Mouse (Mus musculus): ENCODE measurements around the gene Fmo2. TPM values are rescaled to one million over a fixed set of nuclear protein-coding genes. Genes with fewer than 3 reads are reported as not detected.

Fmo2 gene
- polyA plus RNA-seq, 1 experiment, result 2.1 TPM

DNA sequence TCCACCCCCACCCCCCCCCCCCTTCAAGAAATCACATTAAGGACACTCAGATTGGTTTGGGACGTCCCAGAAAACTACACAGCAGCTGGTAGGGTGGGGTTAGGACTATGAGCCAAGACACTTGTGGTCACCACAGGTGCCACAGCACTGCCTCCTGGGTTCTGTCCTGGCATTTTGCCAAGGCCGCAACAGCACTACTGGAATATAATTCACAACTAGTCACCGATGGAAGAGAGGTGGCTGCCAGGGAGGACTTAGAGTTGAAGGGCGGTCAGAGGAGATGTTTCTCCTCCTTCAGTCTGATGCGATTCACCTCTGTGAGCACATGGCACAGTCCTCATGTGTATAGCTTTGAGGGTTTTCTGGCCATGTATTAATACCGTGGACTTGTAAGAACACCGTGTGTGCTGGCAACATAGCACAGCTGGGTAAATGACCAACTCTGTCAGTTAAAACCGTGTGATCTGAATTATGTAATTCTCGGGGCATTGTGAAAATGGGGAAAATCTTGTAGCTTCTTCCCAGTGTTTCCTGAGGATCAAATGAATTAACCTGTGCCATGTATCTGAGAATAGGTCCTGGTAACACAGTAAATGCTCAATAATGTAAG, 38.4 kb downstream of the Fmo2 start:
- H3K36me3 ChIP-seq (ENCODE audit: control insufficient read depth, insufficient read depth, low read length), result no peaks in the 10 kb centered on the region
- 55% methylated on average over 9 of the region's 9 CpGs for WGBS
- no peak overlapping the region for H3K4me3 ChIP-seq (ENCODE audit: control insufficient read depth, insufficient read depth, low read length)
- no peak overlapping the region for H3K27ac ChIP-seq (ENCODE audit: control insufficient read depth, insufficient read depth, low read length)
- TF ChIP-seq POLR2A (IDR thresholded peaks at IDR 0.05; ENCODE audit: control insufficient read depth, extremely low read depth, insufficient read depth, low read length, poor library complexity) (no peak), CTCF (IDR thresholded peaks at IDR 0.05; ENCODE audit: borderline replicate concordance, control insufficient read depth, extremely low read depth, insufficient read depth, low read length, poor library complexity) (no peak)
- no peaks in the 10 kb centered on the region for H3K27me3 ChIP-seq (ENCODE audit: control insufficient read depth, insufficient read depth, low read length)
- DNase-seq, result no peak
- H3K4me1 ChIP-seq (replicated peaks; ENCODE audit: control insufficient read depth, insufficient read depth, low read length), result no peaks in the 10 kb centered on the region

DNA sequence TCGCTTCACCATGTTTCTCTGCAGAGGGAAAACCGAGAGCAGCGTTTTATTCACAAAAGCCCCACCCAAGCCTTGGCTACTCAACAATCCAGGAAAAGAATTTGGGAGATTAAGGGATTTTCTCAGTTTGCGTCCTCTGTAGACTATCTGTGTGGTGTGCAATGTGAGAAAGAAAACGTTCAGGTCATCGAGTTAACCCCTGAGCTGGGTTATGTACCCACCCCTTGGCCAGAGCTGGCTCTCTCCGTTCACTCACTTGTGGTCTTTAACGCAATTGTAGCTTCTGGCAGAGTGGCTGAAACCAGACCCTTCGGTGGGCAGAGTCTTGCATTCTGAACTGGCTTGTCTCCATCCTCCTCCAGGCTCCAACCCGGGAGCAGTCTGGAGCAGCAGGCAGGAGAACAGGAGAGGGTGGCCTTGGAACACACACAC, 39.0 kb downstream of the Fmo2 start:
- no peak overlapping the region for H3K27ac ChIP-seq (ENCODE audit: control insufficient read depth, insufficient read depth, low read length)
- H3K27me3 ChIP-seq (ENCODE audit: control insufficient read depth, insufficient read depth, low read length), result no peaks in the 10 kb centered on the region
- no peaks in the 10 kb centered on the region for H3K4me1 ChIP-seq (replicated peaks; ENCODE audit: control insufficient read depth, insufficient read depth, low read length)
- no peak overlapping the region for H3K4me3 ChIP-seq (ENCODE audit: control insufficient read depth, insufficient read depth, low read length)
- H3K36me3 ChIP-seq (ENCODE audit: control insufficient read depth, insufficient read depth, low read length), result no peaks in the 10 kb centered on the region
- TF ChIP-seq POLR2A (IDR thresholded peaks at IDR 0.05; ENCODE audit: control insufficient read depth, extremely low read depth, insufficient read depth, low read length, poor library complexity), result no peak
- TF ChIP-seq CTCF (IDR thresholded peaks at IDR 0.05; ENCODE audit: borderline replicate concordance, control insufficient read depth, extremely low read depth, insufficient read depth, low read length, poor library complexity), result no peak
- 80% methylated on average over 10 of the region's 10 CpGs for WGBS
- DNase-seq, result no peak

DNA sequence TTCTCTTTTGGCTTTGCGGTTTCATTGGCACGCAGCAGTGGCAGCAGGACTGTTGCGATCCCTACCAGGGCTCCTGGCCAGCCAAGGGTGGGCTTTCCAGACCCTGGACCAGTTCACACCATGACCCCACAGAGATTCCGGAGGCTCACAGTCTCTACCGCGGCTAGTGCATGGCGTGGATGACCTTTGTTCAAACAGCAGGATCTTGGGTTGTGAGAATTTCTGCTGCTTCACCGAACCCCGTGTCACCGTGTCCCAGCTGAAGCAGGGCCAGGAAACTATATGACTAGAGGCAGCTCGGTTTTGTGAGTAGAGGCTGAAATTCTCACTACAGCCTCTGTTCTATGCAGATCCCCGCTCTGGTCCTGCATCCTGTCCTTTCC, 39.8 kb downstream of the Fmo2 start:
- Histone ChIP-seq H3K4me3 (ENCODE audit: control insufficient read depth, insufficient read depth, low read length) (peak overlapping the region; percentile 11; the same call in 1 of the 2 replicates), H3K36me3 (ENCODE audit: control insufficient read depth, insufficient read depth, low read length) (no peaks in the 10 kb centered on the region), H3K4me1 (replicated peaks; ENCODE audit: control insufficient read depth, insufficient read depth, low read length) (no peaks in the 10 kb centered on the region), H3K27ac (ENCODE audit: control insufficient read depth, insufficient read depth, low read length) (no peak overlapping the region; the same call in 1 of the 2 replicates), H3K27me3 (ENCODE audit: control insufficient read depth, insufficient read depth, low read length) (no peaks in the 10 kb centered on the region)
- TF ChIP-seq CTCF (IDR thresholded peaks at IDR 0.05; ENCODE audit: borderline replicate concordance, control insufficient read depth, extremely low read depth, insufficient read depth, low read length, poor library complexity) (no peak), POLR2A (IDR thresholded peaks at IDR 0.05; ENCODE audit: control insufficient read depth, extremely low read depth, insufficient read depth, low read length, poor library complexity) (no peak)
- no peak for DNase-seq
- 75% methylated on average over 12 of the region's 12 CpGs for WGBS

DNA sequence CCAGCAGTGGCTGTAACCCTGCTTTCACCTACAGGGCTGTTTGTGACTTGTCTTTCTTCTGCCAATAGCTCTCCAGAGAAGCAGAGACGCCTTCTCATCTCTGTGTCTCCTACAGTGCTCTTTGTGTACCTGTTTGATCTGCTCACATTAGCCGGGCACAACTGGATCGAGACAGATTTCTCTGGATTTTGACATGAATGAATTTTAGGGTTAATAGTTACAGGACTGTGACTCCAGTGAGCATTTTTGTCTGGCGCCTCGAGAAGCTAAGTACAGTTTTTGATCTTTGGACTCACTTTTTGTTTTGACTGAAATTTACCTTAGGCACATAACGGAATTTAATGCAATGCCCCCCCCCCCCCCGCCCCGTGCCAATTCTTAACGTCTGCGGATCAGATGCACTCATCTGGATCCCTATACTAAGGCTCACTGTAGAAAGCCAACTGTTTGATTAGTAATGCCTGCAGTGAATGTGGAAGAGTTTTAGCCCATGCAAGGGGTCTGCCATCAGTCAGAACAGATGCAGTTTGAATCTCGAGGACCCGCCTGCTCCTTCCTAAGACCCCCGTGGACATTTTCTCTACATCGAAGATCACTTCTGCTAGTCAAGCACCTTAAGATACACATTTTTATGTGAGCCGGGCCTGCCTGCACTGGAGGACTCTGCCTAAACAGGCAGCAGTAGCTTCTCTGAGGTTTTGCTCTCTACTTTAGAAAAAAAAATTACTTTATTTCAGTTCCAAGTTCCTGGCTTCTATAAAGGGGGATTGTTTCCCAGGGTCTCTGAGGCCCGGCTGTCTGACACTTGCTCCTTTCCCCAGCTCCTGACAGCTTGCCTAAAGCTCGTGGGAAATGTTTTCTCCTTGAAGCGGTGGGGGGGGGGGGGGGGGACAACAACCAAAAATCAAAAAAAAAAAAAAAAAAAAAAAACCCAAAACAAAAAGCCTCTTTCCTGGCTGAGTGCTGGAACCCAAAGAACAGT, 40.5 kb downstream of the Fmo2 start:
- 84% methylated on average over 18 of the region's 18 CpGs for WGBS
- no peaks in the 10 kb centered on the region for H3K4me1 ChIP-seq (replicated peaks; ENCODE audit: control insufficient read depth, insufficient read depth, low read length)
- no peaks in the 10 kb centered on the region for H3K36me3 ChIP-seq (ENCODE audit: control insufficient read depth, insufficient read depth, low read length)
- no peak overlapping the region for H3K27ac ChIP-seq (ENCODE audit: control insufficient read depth, insufficient read depth, low read length)
- no peak for TF ChIP-seq CTCF (IDR thresholded peaks at IDR 0.05; ENCODE audit: borderline replicate concordance, control insufficient read depth, extremely low read depth, insufficient read depth, low read length, poor library complexity)
- TF ChIP-seq POLR2A (IDR thresholded peaks at IDR 0.05; ENCODE audit: control insufficient read depth, extremely low read depth, insufficient read depth, low read length, poor library complexity), result no peak
- no peak for DNase-seq
- H3K27me3 ChIP-seq (ENCODE audit: control insufficient read depth, insufficient read depth, low read length), result no peaks in the 10 kb centered on the region
- H3K4me3 ChIP-seq (ENCODE audit: control insufficient read depth, insufficient read depth, low read length), result peak overlapping the region; percentile 11; the same call in 1 of the 2 replicates

DNA sequence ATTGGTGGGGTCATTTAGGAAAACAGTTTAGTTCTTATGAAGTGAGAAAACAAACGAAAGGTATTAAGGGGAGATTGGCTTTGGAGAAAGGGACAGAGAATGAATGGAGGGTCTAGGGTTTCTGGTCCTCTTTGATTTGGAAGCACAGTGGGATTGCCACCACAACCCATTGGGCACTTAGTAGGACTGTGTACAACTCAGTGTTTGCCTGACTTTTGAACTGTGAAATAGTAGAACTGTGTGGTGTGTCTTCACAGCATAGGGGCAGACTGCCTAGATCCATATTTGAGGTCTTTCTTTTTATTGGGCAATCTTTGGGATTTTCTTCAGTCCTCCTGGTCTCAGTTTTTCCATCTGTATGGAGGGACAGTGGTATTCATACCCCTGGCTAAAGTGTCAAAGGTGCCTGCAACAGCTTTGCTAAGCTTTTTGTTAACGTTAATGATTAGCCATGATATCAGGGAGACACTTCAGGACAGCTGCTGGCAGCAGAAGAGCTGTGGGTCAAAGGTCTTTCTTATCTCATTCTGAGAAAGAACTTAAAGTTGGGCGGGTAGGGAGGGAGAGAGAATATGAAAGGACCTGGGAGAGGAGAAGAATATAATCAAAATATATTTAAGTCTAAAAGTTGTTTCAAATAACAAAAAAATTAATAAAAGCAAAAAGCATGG, 44.6 kb downstream of the Fmo2 start:
- 80% methylated on average over 3 of the region's 3 CpGs for WGBS
- Histone ChIP-seq H3K27me3 (ENCODE audit: control insufficient read depth, insufficient read depth, low read length) (no peaks in the 10 kb centered on the region), H3K36me3 (ENCODE audit: control insufficient read depth, insufficient read depth, low read length) (no peaks in the 10 kb centered on the region), H3K4me1 (replicated peaks; ENCODE audit: control insufficient read depth, insufficient read depth, low read length) (no peaks in the 10 kb centered on the region), H3K4me3 (ENCODE audit: control insufficient read depth, insufficient read depth, low read length) (no peak overlapping the region), H3K27ac (ENCODE audit: control insufficient read depth, insufficient read depth, low read length) (no peak overlapping the region)
- TF ChIP-seq CTCF (IDR thresholded peaks at IDR 0.05; ENCODE audit: borderline replicate concordance, control insufficient read depth, extremely low read depth, insufficient read depth, low read length, poor library complexity) (no peak), POLR2A (IDR thresholded peaks at IDR 0.05; ENCODE audit: control insufficient read depth, extremely low read depth, insufficient read depth, low read length, poor library complexity) (no peak)
- DNase-seq, result no peak

DNA sequence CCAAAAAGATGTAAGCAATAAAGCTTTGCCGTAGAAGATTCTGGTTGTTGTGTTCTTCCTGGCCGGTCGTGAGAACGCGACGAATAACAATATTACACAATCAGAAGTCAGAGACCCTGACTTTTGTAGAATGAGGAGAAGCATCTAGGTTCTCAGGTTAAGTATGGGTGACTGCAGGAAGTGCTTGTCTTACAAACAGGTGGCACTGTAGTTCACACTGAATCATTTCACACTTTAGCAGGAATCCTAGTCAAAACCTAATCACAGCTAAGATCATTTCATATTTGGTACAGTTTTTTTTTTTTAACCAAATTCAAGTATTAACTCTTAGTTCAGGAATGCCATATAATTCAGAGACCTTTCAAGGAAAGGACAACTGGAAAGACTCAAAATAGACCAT, 51.0 kb downstream of the Fmo2 start:
- Histone ChIP-seq H3K27ac (ENCODE audit: control insufficient read depth, insufficient read depth, low read length) (no peak overlapping the region), H3K4me3 (ENCODE audit: control insufficient read depth, insufficient read depth, low read length) (no peak overlapping the region), H3K36me3 (ENCODE audit: control insufficient read depth, insufficient read depth, low read length) (no peaks in the 10 kb centered on the region), H3K27me3 (ENCODE audit: control insufficient read depth, insufficient read depth, low read length) (no peaks in the 10 kb centered on the region), H3K4me1 (replicated peaks; ENCODE audit: control insufficient read depth, insufficient read depth, low read length) (no peaks in the 10 kb centered on the region)
- TF ChIP-seq CTCF (IDR thresholded peaks at IDR 0.05; ENCODE audit: borderline replicate concordance, control insufficient read depth, extremely low read depth, insufficient read depth, low read length, poor library complexity), result no peak
- no peak for TF ChIP-seq POLR2A (IDR thresholded peaks at IDR 0.05; ENCODE audit: control insufficient read depth, extremely low read depth, insufficient read depth, low read length, poor library complexity)
- DNase-seq, result no peak
- 97% methylated on average over 6 of the region's 6 CpGs for WGBS
